ENCODE assay signal across 8 mouse cellular contexts in genomic region chr14:19839600-19840332, GRCm38 (mm10). TPM values are rescaled to one million over a fixed set of nuclear protein-coding genes. Genes with fewer than 3 reads are reported as not detected.
DNase-seq lines count a peak whose midpoint lies in the region; ATAC-seq and TF ChIP-seq lines count a peak whose summit lies in the region.

No protein-coding gene starts in this region.

- WGBS in embryonic facial prominence, embryonic 13.5 days = 22% methylated on average over 15 of the region's 15 CpGs
- WGBS in heart, adult 2 months = 24% methylated on average over 15 of the region's 15 CpGs
- 23% methylated on average over 15 of the region's 15 CpGs for WGBS in limb, embryonic 13.5 days
- WGBS in midbrain, embryonic 14.5 days = 20% methylated on average over 15 of the region's 15 CpGs

- peak; percentile 76 for DNase-seq in A20 (ENCODE audit: low read depth, low spot score)
- DNase-seq in adrenal gland, postnatal 25 days = peak; percentile 57
- DNase-seq in heart, adult 2 months = peak; percentile 49 to 64
- DNase-seq in kidney, adult 18-20 months = peak; percentile 77
- DNase-seq in midbrain, embryonic 14.5 days = peak; percentile 85
- DNase-seq in spleen, postnatal 10 days (ENCODE audit: low spot score in 2 of 2) = peak; percentile 44 to 78

- ATAC-seq in embryonic facial prominence, embryonic 13.5 days (ENCODE audit: insufficient number of reproducible peaks, insufficient read depth, low FRiP score, low TSS enrichment, low read depth) = no peak
- ATAC-seq in limb, embryonic 13.5 days (ENCODE audit: low FRiP score, low read depth) = peak; percentile 69
- ATAC-seq in midbrain, embryonic 14.5 days (ENCODE audit: low FRiP score, low TSS enrichment) = peak; percentile 72

- H3K79me2 ChIP-seq in heart, adult 2 months (replicated peaks; ENCODE audit: control insufficient read depth, insufficient read depth, low read length) = no peaks in the 10 kb centered on the region

- H3K36me3 ChIP-seq in embryonic facial prominence, embryonic 13.5 days = no peaks in the 10 kb centered on the region
- H3K36me3 ChIP-seq in heart, adult 2 months (ENCODE audit: control insufficient read depth, insufficient read depth, low read length) = no peaks in the 10 kb centered on the region
- no peaks in the 10 kb centered on the region for H3K36me3 ChIP-seq in limb, embryonic 13.5 days
- H3K36me3 ChIP-seq in midbrain, embryonic 14.5 days (ENCODE audit: control insufficient read depth, insufficient read depth, low read length) = no peaks in the 10 kb centered on the region

- H3K27me3 ChIP-seq in embryonic facial prominence, embryonic 13.5 days = no peaks in the 10 kb centered on the region
- H3K27me3 ChIP-seq in heart, adult 2 months (ENCODE audit: control insufficient read depth, insufficient read depth, low read length) = no peaks in the 10 kb centered on the region
- H3K27me3 ChIP-seq in limb, embryonic 13.5 days = no peaks in the 10 kb centered on the region
- H3K27me3 ChIP-seq in midbrain, embryonic 14.5 days (ENCODE audit: control insufficient read depth, insufficient read depth, low read length) = no peaks in the 10 kb centered on the region

- H3K9me3 ChIP-seq in embryonic facial prominence, embryonic 13.5 days = no peaks in the 10 kb centered on the region
- H3K9me3 ChIP-seq in limb, embryonic 13.5 days = no peaks in the 10 kb centered on the region
- H3K9me3 ChIP-seq in midbrain, embryonic 14.5 days (ENCODE audit: control insufficient read depth, low read length) = no peaks in the 10 kb centered on the region

- H3K9ac ChIP-seq in embryonic facial prominence, embryonic 13.5 days = peak overlapping the region; percentile 63
- peak overlapping the region; percentile 75 for H3K9ac ChIP-seq in heart, adult 2 months (ENCODE audit: low read depth, low read length)
- H3K9ac ChIP-seq in limb, embryonic 13.5 days = peak overlapping the region; percentile 54; the same call in 1 of the 2 replicates
- no peak overlapping the region for H3K9ac ChIP-seq in midbrain, embryonic 14.5 days (replicated peaks; ENCODE audit: low read length)

- intact Hi-C loops in heart, adult 2 months (cut with DNase I) = loop anchor here (1.0 to 2.0 kb wide), 2 partner anchors 228 to 419 kb away; no protein-coding TSS in a partner anchor

- TF ChIP-seq EP300 in heart, adult 2 months (IDR thresholded peaks at IDR 0.05; ENCODE audit: insufficient read depth, low read depth, low read length) = no peak

- no peak overlapping the region for H3K27ac ChIP-seq in embryonic facial prominence, embryonic 13.5 days
- H3K27ac ChIP-seq in heart, adult 2 months = no peak overlapping the region
- H3K27ac ChIP-seq in limb, embryonic 13.5 days = no peak overlapping the region
- no peak overlapping the region for H3K27ac ChIP-seq in midbrain, embryonic 14.5 days (replicated peaks; ENCODE audit: low read depth, low read length)

- H3K4me1 ChIP-seq in embryonic facial prominence, embryonic 13.5 days = no peaks in the 10 kb centered on the region
- no peaks in the 10 kb centered on the region for H3K4me1 ChIP-seq in heart, adult 2 months (ENCODE audit: control insufficient read depth, insufficient read depth, low read length)
- H3K4me1 ChIP-seq in limb, embryonic 13.5 days = 0 out of 2 replicates have a peak, but pooled peaks cover 3% of the 10 kb centered on the region
- H3K4me1 ChIP-seq in midbrain, embryonic 14.5 days (ENCODE audit: control insufficient read depth, insufficient read depth, low read length) = no peaks in the 10 kb centered on the region

- peak overlapping the region; percentile 22 for H3K4me3 ChIP-seq in embryonic facial prominence, embryonic 13.5 days
- peak overlapping the region; percentile 48 for H3K4me3 ChIP-seq in heart, adult 2 months
- H3K4me3 ChIP-seq in limb, embryonic 13.5 days = peak overlapping the region; percentile 25
- H3K4me3 ChIP-seq in midbrain, embryonic 14.5 days (replicated peaks; ENCODE audit: low read depth, low read length) = no peak overlapping the region

- TF ChIP-seq CTCF in heart, adult 2 months (IDR thresholded peaks at IDR 0.05) = peak; percentile 85

- no peak for TF ChIP-seq POLR2A in heart, adult 2 months (IDR thresholded peaks at IDR 0.05; ENCODE audit: insufficient read depth, low read depth, low read length)

- peak overlapping the region; percentile 53 for H3K4me2 ChIP-seq in embryonic facial prominence, embryonic 13.5 days
- peak overlapping the region; percentile 56 for H3K4me2 ChIP-seq in limb, embryonic 13.5 days (replicated peaks)
- H3K4me2 ChIP-seq in midbrain, embryonic 14.5 days (ENCODE audit: low read length) = peak overlapping the region; percentile 37

RNA-seq across cellular contexts. Expression of gene Rtraf, which starts 16.1 kb away (rescaled TPM):
- 68.8 and 69.2 TPM in 2 replicates for total RNA-seq in adrenal gland, postnatal 25 days (2021)
- polyA plus RNA-seq in embryonic facial prominence, embryonic 13.5 days (2015; fragmentation: Nextera tagmentation; extraction: Ambion mirVana) = 242 and 247 TPM in 2 replicates
- 10 to 100 TPM; 56.8 to 71.3 TPM for total RNA-seq in heart, adult 2 months (2021)
- 33.1 and 51.0 TPM in 2 replicates for polyA plus RNA-seq in heart, adult 2 months (2012; rRNA removed)
- 239 and 245 TPM in 2 replicates for polyA plus RNA-seq in limb, embryonic 13.5 days (2015; fragmentation: Nextera tagmentation; extraction: Ambion mirVana)
- 178 and 196 TPM in 2 replicates for polyA plus RNA-seq in midbrain, embryonic 14.5 days (2014; fragmentation: Nextera tagmentation; extraction: Ambion mirVana)
